Mouse (Mus musculus) thymus, adult 2 months (tissue): Measurements from ENCODE around the gene Esyt3.

Experiments
- CTCF ChIP-seq: fragments of 200-500 bp; IDR thresholded peaks from 2 replicates; pipeline ENCODE4 v1.5.1; 2012; ENCODE audit warnings: mild to moderate bottlenecking, control low read depth, low read length, moderate library complexity, borderline replicate concordance; ENCODE audit not compliant: control insufficient read depth, poor library complexity, insufficient read depth; ENCODE audit errors: extremely low read depth
- POLR2A ChIP-seq: fragments of 200-500 bp; IDR thresholded peaks from 2 replicates; pipeline ENCODE4 v1.6.1; 2012; ENCODE audit warnings: mild to moderate bottlenecking, low read length, control low read depth, moderate library complexity; ENCODE audit not compliant: control insufficient read depth, poor library complexity, insufficient read depth; ENCODE audit errors: extremely low read depth

DNA sequence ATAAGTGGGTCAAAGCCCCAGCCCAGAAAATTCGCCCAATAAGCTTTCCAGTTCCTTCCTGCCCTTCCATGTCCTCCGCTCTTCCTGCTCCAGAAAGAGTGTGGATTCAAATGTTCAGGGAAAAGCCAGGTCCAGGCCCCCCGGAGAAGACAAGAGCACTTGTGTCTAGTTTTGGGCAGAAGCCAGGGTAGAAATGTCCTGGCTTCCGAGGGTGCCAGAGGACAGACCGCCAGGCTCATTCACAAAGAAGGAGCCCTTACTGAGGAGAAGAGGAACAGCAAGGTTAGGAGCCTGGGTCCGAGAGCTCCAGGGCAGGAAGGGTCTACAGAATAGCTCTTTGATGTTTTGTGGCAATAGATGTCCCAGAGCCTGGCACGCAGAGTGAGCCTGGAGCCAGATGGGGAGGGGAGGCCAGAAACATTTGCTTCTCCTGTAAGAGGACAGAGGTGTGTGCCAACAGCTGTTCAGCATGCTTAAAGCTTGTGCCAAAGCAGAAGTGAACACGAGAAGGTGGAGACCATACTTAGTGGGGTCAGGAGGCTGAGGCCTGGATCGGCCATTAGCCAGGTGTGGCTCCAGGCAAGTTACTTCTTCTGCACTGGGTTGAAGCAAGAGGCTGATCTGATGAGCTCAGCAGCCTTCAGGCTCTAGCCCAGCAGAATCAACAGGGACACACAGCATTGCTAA, 43.1 kb upstream of the Esyt3 start:
- TF ChIP-seq CTCF, result no peak
- TF ChIP-seq POLR2A, result no peak
